Mouse (Mus musculus) lung, embryonic 15.5 days (tissue): ENCODE measurements around the gene Wscd1. TPM values are rescaled to one million over a fixed set of nuclear protein-coding genes. Genes with fewer than 3 reads are reported as not detected.

Experiments
- ATAC-seq: fragments of 200-750 bp; cut with Nextera tagmentation; 2 replicates; pipeline ENCODE4 v1.8.0; 2017; ENCODE audit warnings: moderate number of reproducible peaks, borderline replicate concordance; ENCODE audit not compliant: low FRiP score, low TSS enrichment; ENCODE audit errors: extremely low read depth
- H3K27ac ChIP-seq: fragments of 300-500 bp; sonication (generic); 2 replicates; pipeline ENCODE4 v1.5.1; 2015; ENCODE audit warnings: moderate library complexity, mild to moderate bottlenecking, inconsistent platforms
- H3K27me3 ChIP-seq: fragments of 300-500 bp; sonication (generic); 2 replicates; pipeline ENCODE4 v1.6.1; 2015; ENCODE audit warnings: inconsistent platforms
- H3K36me3 ChIP-seq: fragments of 300-500 bp; sonication (generic); 2 replicates; pipeline ENCODE4 v1.6.1; 2015; ENCODE audit warnings: inconsistent platforms
- H3K4me1 ChIP-seq: fragments of 300-500 bp; sonication (generic); 2 replicates; pipeline ENCODE4 v1.6.1; 2015; ENCODE audit warnings: inconsistent platforms
- H3K4me2 ChIP-seq: fragments of 300-500 bp; sonication (generic); 2 replicates; pipeline ENCODE4 v1.6.1; 2015; ENCODE audit warnings: inconsistent platforms, mild to moderate bottlenecking, moderate library complexity
- H3K4me3 ChIP-seq: fragments of 300-500 bp; sonication (generic); 2 replicates; pipeline ENCODE4 v1.5.1; 2015; ENCODE audit warnings: mild to moderate bottlenecking, inconsistent platforms
- H3K9ac ChIP-seq: fragments of 300-500 bp; sonication (generic); 2 replicates; pipeline ENCODE4 v1.6.1; 2015; ENCODE audit warnings: inconsistent platforms
- H3K9me3 ChIP-seq: fragments of 300-500 bp; sonication (generic); 2 replicates; pipeline ENCODE4 v1.6.1; 2016; ENCODE audit warnings: inconsistent platforms
- WGBS: fragments of 180-500 bp; shearing (Covaris S2); methylation state at CpG from one replicate; pipeline ENCODE4 v1.1.7; 2015; 5-methylcytosine and 5-hydroxymethylcytosine counted together
- polyA plus RNA-seq: library from polyadenylated mRNA; unstranded; fragments of >200 nt; fragmentation: Nextera tagmentation; extraction: Ambion mirVana; gene quantifications from 2 replicates; pipeline ENCODE4 v1.2.1, GENCODE M21; 2015

Wscd1 gene
- polyA plus RNA-seq, 1 experiment from 2014 or later, result 11.6 TPM

DNA sequence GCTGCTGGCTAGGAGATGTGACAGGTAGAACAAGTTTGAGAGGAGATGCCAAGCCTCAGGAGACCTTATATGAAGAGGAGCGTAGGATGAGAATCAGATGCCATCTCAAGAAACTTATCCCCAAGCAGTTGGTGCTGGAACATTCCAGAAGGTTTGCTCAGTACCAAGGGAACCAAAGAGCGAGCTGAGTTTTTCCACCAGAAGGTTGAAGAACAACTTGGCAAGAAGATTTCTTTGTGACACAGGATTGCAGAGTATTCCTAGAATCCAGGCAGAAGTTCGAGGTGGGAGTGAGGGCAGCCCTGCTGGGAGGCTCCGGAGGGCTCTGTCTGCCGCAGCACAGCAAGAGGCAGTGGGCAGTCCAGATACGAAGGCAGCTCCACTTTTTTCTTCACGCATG lies 21.4 kb downstream of the Wscd1 start:
- H3K27me3 ChIP-seq, result no peaks in the 10 kb centered on the region
- no peak overlapping the region for H3K4me3 ChIP-seq
- H3K4me2 ChIP-seq, result no peak overlapping the region
- H3K27ac ChIP-seq, result no peak overlapping the region
- 78% methylated on average over 7 of the region's 7 CpGs for WGBS
- no peak for ATAC-seq
- H3K9ac ChIP-seq, result no peak overlapping the region
- H3K36me3 ChIP-seq, result no peaks in the 10 kb centered on the region
- no peaks in the 10 kb centered on the region for H3K9me3 ChIP-seq
- no peaks in the 10 kb centered on the region for H3K4me1 ChIP-seq

DNA sequence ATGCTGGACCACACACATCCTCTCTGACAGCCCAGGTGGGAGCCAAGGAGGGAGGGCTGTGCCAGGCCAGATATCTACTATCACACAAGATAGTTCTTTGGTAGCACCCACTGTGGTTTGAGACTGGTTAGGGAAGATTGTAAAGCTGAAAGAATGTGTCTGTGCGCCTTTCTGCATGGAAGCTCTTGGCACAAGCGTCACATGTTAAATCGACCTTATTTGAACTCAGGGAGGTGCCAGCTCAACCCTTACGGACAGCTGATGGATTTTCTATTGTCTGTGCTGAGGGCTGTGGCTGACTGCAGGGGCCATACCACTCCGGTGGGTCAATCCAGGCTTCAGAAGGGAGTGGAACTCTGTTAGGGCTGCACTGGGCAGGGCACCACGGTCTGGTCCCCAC lies 22.3 kb downstream of the Wscd1 start:
- Histone ChIP-seq H3K4me2 (no peak overlapping the region), H3K9me3 (no peaks in the 10 kb centered on the region), H3K27ac (no peak overlapping the region), H3K9ac (no peak overlapping the region), H3K27me3 (no peaks in the 10 kb centered on the region), H3K36me3 (no peaks in the 10 kb centered on the region), H3K4me1 (no peaks in the 10 kb centered on the region), H3K4me3 (no peak overlapping the region)
- no peak for ATAC-seq
- WGBS, result 54% methylated on average over 6 of the region's 6 CpGs

DNA sequence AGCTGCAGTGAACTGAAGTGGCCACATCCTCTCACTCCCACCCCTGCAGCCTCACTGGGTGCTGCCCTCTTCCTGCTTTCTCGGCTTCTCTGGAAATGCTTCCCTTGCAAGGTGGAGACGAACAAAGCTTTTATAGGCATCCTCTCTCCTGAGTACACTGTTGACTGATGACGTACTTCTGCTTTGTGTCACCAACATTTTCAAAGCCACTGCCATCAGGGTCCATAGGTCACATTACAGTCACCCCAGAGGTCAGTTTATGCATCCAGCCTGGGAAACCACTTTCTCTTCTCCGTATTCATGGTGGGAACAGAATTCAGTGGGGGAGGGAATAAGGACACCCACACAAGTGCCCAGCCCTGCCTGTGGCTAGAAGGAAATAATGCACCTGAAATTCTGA lies 23.1 kb downstream of the Wscd1 start:
- Histone ChIP-seq H3K9ac (no peak overlapping the region), H3K9me3 (no peaks in the 10 kb centered on the region), H3K4me2 (no peak overlapping the region), H3K4me3 (no peak overlapping the region), H3K36me3 (no peaks in the 10 kb centered on the region), H3K27me3 (no peaks in the 10 kb centered on the region), H3K4me1 (no peaks in the 10 kb centered on the region), H3K27ac (no peak overlapping the region)
- 7% methylated on average over 4 of the region's 4 CpGs for WGBS
- no peak for ATAC-seq

DNA sequence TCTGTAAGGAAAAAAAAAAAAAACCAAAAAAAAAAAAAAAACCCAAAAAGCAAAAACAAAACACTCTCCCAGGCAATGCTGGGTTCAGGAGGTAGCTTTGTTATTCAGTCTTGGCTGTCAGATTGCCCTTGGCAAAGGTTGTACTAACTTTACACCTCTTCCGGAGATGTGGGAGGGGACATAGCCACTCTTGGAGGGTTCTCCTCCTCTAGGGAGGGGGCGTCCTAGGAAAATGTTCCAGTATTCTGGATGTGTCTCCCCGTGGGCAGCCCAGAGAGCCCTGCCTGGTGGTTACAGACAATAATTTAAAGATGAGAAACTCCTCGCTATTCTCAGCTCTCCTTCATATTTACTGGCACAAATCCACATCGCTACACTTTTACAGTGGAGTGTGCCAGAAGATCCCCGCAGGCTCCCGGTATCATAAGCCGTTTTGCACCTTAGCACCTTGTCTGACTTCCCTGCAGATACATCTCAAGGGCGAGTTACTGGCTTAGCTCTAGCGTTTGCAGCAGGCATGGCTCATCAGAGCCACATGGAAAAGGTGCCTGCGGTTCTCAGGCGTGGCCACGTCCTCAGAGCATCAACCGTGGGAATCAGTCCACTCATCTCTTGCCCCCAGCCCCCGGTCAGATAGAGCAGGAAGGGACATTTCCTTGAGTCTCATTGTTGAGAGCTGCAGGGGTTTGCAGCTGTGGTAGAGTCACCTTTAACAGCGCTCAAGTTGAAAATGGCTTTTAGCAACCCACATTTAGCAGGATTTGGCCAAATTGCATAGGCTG lies 24.5 kb downstream of the Wscd1 start:
- WGBS, result 13% methylated on average over 16 of the region's 16 CpGs
- H3K27ac ChIP-seq, result peak overlapping the region; percentile 59; the same call in 1 of the 2 replicates
- no peak overlapping the region for H3K4me2 ChIP-seq
- no peaks in the 10 kb centered on the region for H3K36me3 ChIP-seq
- H3K9me3 ChIP-seq, result no peaks in the 10 kb centered on the region
- no peak for ATAC-seq
- no peaks in the 10 kb centered on the region for H3K4me1 ChIP-seq
- no peaks in the 10 kb centered on the region for H3K27me3 ChIP-seq
- H3K9ac ChIP-seq, result no peak overlapping the region
- no peak overlapping the region for H3K4me3 ChIP-seq

DNA sequence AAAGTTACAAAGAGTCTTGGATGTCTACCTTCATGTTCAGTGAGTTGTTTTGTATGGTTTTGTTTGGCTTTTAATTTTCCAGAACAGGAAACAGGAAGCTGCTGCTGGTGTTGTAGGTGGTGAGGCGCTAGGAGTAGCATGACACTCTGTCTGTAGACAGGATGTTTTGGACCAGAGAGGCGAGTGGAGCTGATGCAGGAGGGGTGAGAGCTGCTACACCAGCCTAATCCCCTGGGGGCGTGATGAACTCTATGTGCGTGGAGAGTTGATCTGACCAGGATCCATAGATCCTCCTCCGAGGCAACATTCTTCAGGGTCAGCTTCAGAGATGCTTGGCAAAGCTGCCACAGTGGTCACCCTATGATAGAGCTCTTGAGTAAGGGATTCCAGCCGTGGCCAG lies 25.3 kb downstream of the Wscd1 start:
- H3K27me3 ChIP-seq, result no peaks in the 10 kb centered on the region
- no peaks in the 10 kb centered on the region for H3K4me1 ChIP-seq
- H3K4me2 ChIP-seq, result no peak overlapping the region
- no peaks in the 10 kb centered on the region for H3K36me3 ChIP-seq
- H3K9me3 ChIP-seq, result no peaks in the 10 kb centered on the region
- no peak overlapping the region; the same call in 1 of the 2 replicates for H3K27ac ChIP-seq
- no peak for ATAC-seq
- no peak overlapping the region for H3K4me3 ChIP-seq
- WGBS, result 43% methylated on average over 6 of the region's 6 CpGs
- no peak overlapping the region for H3K9ac ChIP-seq

DNA sequence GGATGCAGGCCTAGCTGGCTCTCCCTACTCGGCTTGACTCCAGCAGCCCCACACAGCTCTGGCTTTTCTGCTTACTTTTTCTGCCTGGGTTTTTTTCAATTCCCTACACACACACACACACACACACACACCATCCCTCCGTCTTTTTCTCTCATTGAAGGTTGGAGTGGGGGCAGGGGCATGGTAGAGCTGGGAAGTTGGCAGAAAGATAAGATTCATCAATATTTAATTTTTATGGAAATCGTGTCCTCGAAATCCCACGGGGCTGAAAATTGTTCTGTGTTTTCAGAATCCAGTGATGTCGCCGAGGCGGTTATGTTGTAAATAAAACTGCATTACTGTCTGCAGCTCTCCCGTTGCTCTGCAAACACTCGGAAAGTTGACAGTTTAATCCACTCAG lies 29.9 kb downstream of the Wscd1 start:
- Histone ChIP-seq H3K4me1 (no peaks in the 10 kb centered on the region), H3K9ac (no peak overlapping the region), H3K36me3 (no peaks in the 10 kb centered on the region), H3K27me3 (no peaks in the 10 kb centered on the region), H3K4me3 (no peak overlapping the region), H3K9me3 (no peaks in the 10 kb centered on the region), H3K4me2 (no peak overlapping the region), H3K27ac (no peak overlapping the region)
- no peak for ATAC-seq
- 62% methylated on average over 10 of the region's 10 CpGs for WGBS

DNA sequence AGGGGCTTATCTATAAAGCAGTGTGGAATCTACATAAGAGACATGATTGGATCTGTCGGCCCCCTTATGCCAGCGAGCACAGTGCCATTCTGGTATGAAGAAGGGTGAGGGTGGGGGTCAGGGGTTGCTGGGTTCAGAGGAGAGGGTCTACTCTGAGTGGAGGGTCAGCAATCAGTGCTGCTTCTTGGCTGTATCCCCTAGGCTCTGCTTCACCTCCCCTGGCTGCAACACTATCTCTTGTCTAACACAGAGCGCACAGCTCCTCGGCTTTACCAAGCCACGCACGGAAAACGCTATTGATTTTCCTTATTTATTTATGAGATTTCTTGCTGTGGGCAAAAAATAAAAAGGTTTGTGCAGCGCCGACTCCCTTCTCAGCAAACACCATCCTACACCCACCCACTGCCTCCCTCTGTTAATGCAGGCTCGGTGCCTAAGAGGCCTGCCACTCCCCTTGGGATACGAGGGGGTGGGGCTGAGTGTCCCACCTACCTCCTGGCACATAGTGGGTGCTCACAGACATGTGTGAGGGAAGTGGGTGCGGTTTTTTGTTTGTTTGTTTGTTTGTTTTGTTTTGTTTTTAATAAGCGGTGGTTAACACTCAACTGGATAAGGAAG lies 32.1 kb downstream of the Wscd1 start:
- no peaks in the 10 kb centered on the region for H3K9me3 ChIP-seq
- H3K36me3 ChIP-seq, result no peaks in the 10 kb centered on the region

DNA sequence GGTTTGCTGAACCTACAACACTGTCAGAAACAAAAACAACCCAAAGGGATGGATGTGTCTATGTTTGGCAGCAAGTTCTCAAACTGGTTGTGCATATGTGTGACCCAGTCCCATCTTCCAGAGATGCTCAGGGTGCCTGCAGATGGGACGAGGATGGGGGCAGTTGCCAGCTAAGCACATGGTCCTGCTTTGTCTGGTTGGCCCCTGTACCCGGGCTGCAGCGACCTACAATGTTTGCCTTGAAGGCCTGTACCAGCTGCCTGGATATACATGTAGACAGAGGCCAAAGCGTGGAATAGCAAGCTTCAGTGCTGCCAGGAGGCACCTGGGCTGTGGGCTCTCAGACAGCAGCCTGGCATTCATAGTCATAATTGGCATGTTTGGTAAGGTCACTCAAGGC lies 35.8 kb downstream of the Wscd1 start:
- Histone ChIP-seq H3K27ac (no peak overlapping the region), H3K36me3 (no peaks in the 10 kb centered on the region), H3K27me3 (no peaks in the 10 kb centered on the region), H3K4me1 (no peaks in the 10 kb centered on the region), H3K4me3 (no peak overlapping the region), H3K9ac (no peak overlapping the region), H3K9me3 (no peaks in the 10 kb centered on the region), H3K4me2 (no peak overlapping the region)
- ATAC-seq, result no peak
- WGBS, result 74% methylated on average over 4 of the region's 4 CpGs

More for the DNA sequence above, 32.1 kb downstream of the Wscd1 start:
- no peak for ATAC-seq
- 77% methylated on average over 13 of the region's 13 CpGs for WGBS
- Histone ChIP-seq H3K27ac (no peak overlapping the region), H3K4me3 (no peak overlapping the region), H3K9ac (no peak overlapping the region), H3K4me1 (no peaks in the 10 kb centered on the region), H3K27me3 (no peaks in the 10 kb centered on the region), H3K4me2 (no peak overlapping the region)

DNA sequence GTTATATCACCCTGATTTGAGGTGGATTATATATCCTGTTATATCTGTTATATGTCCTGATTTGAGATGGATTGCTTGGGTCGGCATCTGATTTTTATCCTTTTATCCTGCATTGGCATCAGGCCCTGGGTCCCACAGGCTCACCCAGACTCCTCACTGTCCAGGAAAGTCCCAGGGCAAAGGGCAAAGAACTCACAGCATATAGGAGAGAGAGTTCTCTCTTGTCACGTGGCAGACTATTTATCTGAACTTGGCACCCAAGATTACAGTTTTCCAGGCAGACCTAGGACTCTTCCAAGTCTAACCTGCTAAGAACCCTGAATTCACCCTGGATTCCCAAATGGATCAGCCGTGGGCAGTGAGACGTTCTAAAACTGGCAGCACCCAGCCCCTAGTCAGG lies 38.5 kb downstream of the Wscd1 start:
- Histone ChIP-seq H3K4me2 (no peak overlapping the region), H3K27me3 (no peaks in the 10 kb centered on the region), H3K36me3 (no peaks in the 10 kb centered on the region), H3K4me3 (no peak overlapping the region), H3K9me3 (no peaks in the 10 kb centered on the region), H3K27ac (no peak overlapping the region), H3K9ac (no peak overlapping the region), H3K4me1 (no peaks in the 10 kb centered on the region)
- no peak for ATAC-seq
- 75% methylated on average over 4 of the region's 4 CpGs for WGBS

DNA sequence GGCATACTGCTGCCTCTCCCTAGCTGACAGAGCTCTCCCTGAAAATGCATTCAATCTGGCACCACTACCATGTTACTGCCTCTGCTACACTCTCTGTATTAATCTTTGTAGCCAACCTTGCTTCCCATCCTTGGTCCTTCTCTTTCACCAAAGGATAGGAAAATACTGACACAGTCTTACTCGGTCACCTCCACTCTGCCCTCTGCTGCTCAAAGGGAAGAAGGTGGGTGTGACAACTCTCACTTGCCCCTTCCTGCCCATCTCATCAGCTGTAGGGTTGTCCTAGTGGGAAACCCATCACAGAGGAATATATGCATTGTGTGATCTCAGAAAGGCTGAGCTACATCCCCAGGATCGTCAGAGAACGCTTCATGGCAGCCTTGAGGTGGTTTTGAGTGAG lies 40.5 kb downstream of the Wscd1 start:
- no peak for ATAC-seq

DNA sequence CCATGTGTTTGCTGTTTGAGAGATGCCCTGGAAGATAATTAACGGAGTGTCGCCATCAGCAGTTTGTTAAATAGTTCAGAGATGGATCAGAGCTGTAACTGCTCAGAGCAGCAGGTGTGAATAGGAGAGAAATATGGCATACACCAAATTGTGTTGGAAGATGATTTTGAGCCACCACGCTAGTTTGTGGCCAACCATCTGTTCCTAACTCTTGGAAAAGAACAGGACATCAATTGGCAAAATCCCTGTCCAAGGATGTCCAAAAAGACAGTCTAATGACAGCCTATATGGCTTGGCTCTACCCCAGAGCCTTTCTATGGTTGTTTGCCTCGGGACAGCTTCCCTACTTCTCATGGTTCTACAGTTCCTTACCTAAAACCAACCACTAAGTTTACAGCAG lies 49.5 kb downstream of the Wscd1 start:
- no peak for ATAC-seq
- Histone ChIP-seq H3K4me2 (no peak overlapping the region), H3K27me3 (no peaks in the 10 kb centered on the region), H3K36me3 (no peaks in the 10 kb centered on the region), H3K4me3 (no peak overlapping the region), H3K9me3 (no peaks in the 10 kb centered on the region), H3K4me1 (no peaks in the 10 kb centered on the region), H3K9ac (no peak overlapping the region), H3K27ac (no peak overlapping the region)
- 72% methylated on average over 4 of the region's 4 CpGs for WGBS

More for the DNA sequence above, 40.5 kb downstream of the Wscd1 start:
- no peaks in the 10 kb centered on the region for H3K36me3 ChIP-seq
- WGBS, result 73% methylated on average over 3 of the region's 3 CpGs
- H3K27me3 ChIP-seq, result no peaks in the 10 kb centered on the region
- no peak overlapping the region for H3K27ac ChIP-seq
- H3K4me3 ChIP-seq, result no peak overlapping the region
- H3K4me1 ChIP-seq, result no peaks in the 10 kb centered on the region
- H3K9ac ChIP-seq, result no peak overlapping the region
- H3K4me2 ChIP-seq, result no peak overlapping the region
- no peaks in the 10 kb centered on the region for H3K9me3 ChIP-seq

DNA sequence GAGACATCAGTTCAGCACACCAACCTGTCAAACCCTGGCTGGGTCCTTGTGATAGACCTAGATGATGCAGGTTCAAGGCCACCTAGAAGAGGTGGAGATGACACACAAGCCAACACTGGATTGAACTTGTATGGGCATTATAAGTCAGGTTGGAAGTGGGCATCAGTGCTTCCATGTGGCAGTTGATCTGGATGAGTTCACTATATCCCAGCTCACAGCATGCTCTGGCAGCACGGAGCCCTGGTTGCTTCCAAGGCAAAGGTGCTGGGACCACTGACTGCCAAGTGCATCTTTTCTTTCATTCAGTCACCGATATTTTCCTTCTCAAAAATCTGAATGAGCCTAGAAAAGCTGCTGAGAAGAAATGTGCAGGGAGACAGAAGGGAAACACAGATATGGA lies 58.8 kb downstream of the Wscd1 start:
- Histone ChIP-seq H3K9ac (no peak overlapping the region), H3K4me1 (no peaks in the 10 kb centered on the region), H3K27me3 (no peaks in the 10 kb centered on the region), H3K27ac (no peak overlapping the region), H3K9me3 (no peaks in the 10 kb centered on the region), H3K36me3 (no peaks in the 10 kb centered on the region), H3K4me2 (no peak overlapping the region), H3K4me3 (no peak overlapping the region)
- WGBS, result 89% methylated on average over 2 of the region's 2 CpGs
- ATAC-seq, result no peak
